26 mouse cellular contexts compared by ENCODE assay signal in the genomic region with DNA sequence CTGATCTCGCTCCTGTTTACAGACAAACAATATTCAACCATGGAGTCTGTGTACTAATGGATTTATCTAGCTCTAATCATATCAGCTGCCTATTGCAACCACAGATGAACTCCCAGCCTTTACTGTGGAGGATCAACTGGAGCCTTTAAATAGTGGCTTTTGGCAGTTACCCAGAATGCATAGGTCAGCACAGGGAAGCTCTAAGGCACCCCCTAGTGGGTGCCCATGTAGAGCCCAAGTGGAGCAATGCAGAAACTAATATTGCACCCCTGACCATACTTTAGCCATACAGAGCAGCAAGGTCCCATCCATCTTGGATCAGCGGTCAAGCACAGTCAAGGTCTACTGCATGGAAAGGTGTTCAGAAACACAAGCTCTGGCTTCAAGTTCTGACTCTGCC.
A peak's percentile ranks its signal among the peaks of the same experiment; 100 is the strongest.
DNase-seq lines count a peak whose midpoint lies in the region; ATAC-seq and TF ChIP-seq lines count a peak whose summit lies in the region.
"Had no signal": no experiment of that assay in that cellular context is flagged by ENCODE, and none has a peak within 500 bp of the region (broad histone marks: within the 10 kb centered on the region; RNA-seq: fewer than 3 reads in every experiment).

No protein-coding gene starts in this region.

- no peaks in the 10 kb centered on the region for H3K9me3 ChIP-seq in kidney, postnatal 0 days (replicated peaks; ENCODE audit: low read length)
- H3K9me3 ChIP-seq in liver, embryonic 14.5 days (ENCODE audit: control insufficient read depth, low read length): no peaks in the 10 kb centered on the region
- H3K9me3 ChIP-seq in liver, postnatal 0 days (ENCODE audit: low read length): no peaks in the 10 kb centered on the region
- H3K9me3 ChIP-seq: embryonic facial prominence, embryonic 15.5 days; forebrain, embryonic 10.5 days; heart, embryonic 15.5 days; hindbrain, embryonic 10.5 days had no signal

- intact Hi-C loops in heart, postnatal 10 days (cut with DNase I): no loop called here

- DNase-seq in kidney, postnatal 0 days (ENCODE audit: low spot score): no peak
- DNase-seq in kidney, adult 9 months: no peak
- DNase-seq in liver, embryonic 14.5 days (ENCODE audit: low read depth in 3 of 3, low spot score in 3 of 3): no peak
- DNase-seq in liver, postnatal 0 days: no peak
- peak; percentile 39 for DNase-seq in NIH3T3 (ENCODE audit: low read depth)
- DNase-seq in heart, postnatal 10 days: no peak
- DNase-seq: adrenal gland, adult 8-10 months; adrenal gland, postnatal 36 days; B cell, adult 2 months; cerebellum, adult 11 months; cerebellum, adult 8-10 months; cerebellum, postnatal 14 days; embryo, embryonic 11 days; gastrocnemius, postnatal 14 days; heart, adult 2 months had no signal

- no peaks in the 10 kb centered on the region for H3K4me1 ChIP-seq in kidney, postnatal 0 days (replicated peaks; ENCODE audit: insufficient read depth, low read length)
- H3K4me1 ChIP-seq in liver, embryonic 14.5 days (replicated peaks; ENCODE audit: control insufficient read depth in 2 of 2, insufficient read depth in 2 of 2, low read length in 1 of 2): no peaks in the 10 kb centered on the region
- H3K4me1 ChIP-seq in liver, postnatal 0 days (ENCODE audit: insufficient read depth): no peaks in the 10 kb centered on the region
- H3K4me1 ChIP-seq: embryonic facial prominence, embryonic 15.5 days; heart, embryonic 15.5 days had no signal

- no peak for ATAC-seq in kidney, postnatal 0 days (replicated peaks; ENCODE audit: low FRiP score, low read depth)
- no peak for ATAC-seq in liver, embryonic 14.5 days (ENCODE audit: insufficient read depth)
- no peak for ATAC-seq in liver, postnatal 0 days
- no peak for ATAC-seq in activated CD4-positive, CD25-positive, alpha-beta regulatory T cell, adult 4 months
- ATAC-seq: CD4-positive, CD25-positive, alpha-beta regulatory T cell, adult 4 months; forebrain, embryonic 16.5 days; Patski had no signal

- no peak overlapping the region for H3K9ac ChIP-seq in kidney, postnatal 0 days (ENCODE audit: low read depth, low read length)
- H3K9ac ChIP-seq in liver, embryonic 14.5 days (replicated peaks): no peak overlapping the region
- H3K9ac ChIP-seq in liver, postnatal 0 days (replicated peaks): no peak overlapping the region
- H3K9ac ChIP-seq: embryonic facial prominence, embryonic 15.5 days; heart, embryonic 15.5 days; hindbrain, embryonic 14.5 days had no signal

- peak; percentile 12; the same call in 1 of the 2 replicates for TF ChIP-seq CTCF in kidney, postnatal 0 days (IDR thresholded peaks at IDR 0.05; ENCODE audit: low read depth)
- 0 out of 2 replicates have a peak, but pooled peaks have one; percentile 8 for TF ChIP-seq CTCF in liver, embryonic 14.5 days (IDR thresholded peaks at IDR 0.05; ENCODE audit: low read depth)
- TF ChIP-seq CTCF in liver, postnatal 0 days (IDR thresholded peaks at IDR 0.05; ENCODE audit: low read depth): no peak

- H3K4me3 ChIP-seq in kidney, postnatal 0 days (replicated peaks; ENCODE audit: low read depth, low read length): no peak overlapping the region
- H3K4me3 ChIP-seq in liver, embryonic 14.5 days (ENCODE audit: insufficient read depth in 1 of 2, low read depth in 2 of 2, low read length in 2 of 2): no peak overlapping the region
- no peak overlapping the region for H3K4me3 ChIP-seq in liver, postnatal 0 days (ENCODE audit: low read depth, low read length)
- H3K4me3 ChIP-seq: embryonic facial prominence, embryonic 15.5 days; erythroblast, embryonic 14.5 days; forebrain, embryonic 10.5 days; heart, adult 2 months; heart, embryonic 15.5 days; hindbrain, embryonic 10.5 days had no signal

- H3K36me3 ChIP-seq in kidney, postnatal 0 days (ENCODE audit: insufficient read depth, low read length): no peaks in the 10 kb centered on the region
- H3K36me3 ChIP-seq in liver, embryonic 14.5 days (replicated peaks; ENCODE audit: control insufficient read depth, insufficient read depth, low read depth): no peaks in the 10 kb centered on the region
- no peaks in the 10 kb centered on the region for H3K36me3 ChIP-seq in liver, postnatal 0 days (replicated peaks; ENCODE audit: insufficient read depth, low read length)
- H3K36me3 ChIP-seq: embryonic facial prominence, embryonic 15.5 days; forebrain, embryonic 10.5 days; heart, embryonic 15.5 days; hindbrain, embryonic 10.5 days had no signal

- no peak overlapping the region for H3K27ac ChIP-seq in kidney, postnatal 0 days
- H3K27ac ChIP-seq in liver, embryonic 14.5 days: no peak overlapping the region
- H3K27ac ChIP-seq in liver, postnatal 0 days (ENCODE audit: low read depth): no peak overlapping the region
- H3K27ac ChIP-seq: embryonic facial prominence, embryonic 15.5 days; forebrain, embryonic 10.5 days; heart, adult 2 months; heart, embryonic 15.5 days; hindbrain, embryonic 10.5 days; hindbrain, embryonic 14.5 days had no signal

- no peak overlapping the region for H3K4me2 ChIP-seq in kidney, postnatal 0 days (ENCODE audit: low read length)
- no peak overlapping the region for H3K4me2 ChIP-seq in liver, embryonic 14.5 days (ENCODE audit: low read depth)
- H3K4me2 ChIP-seq in liver, postnatal 0 days (ENCODE audit: low read depth, low read length): no peak overlapping the region
- H3K4me2 ChIP-seq: embryonic facial prominence, embryonic 15.5 days; heart, embryonic 11.5 days; heart, embryonic 15.5 days; hindbrain, embryonic 14.5 days had no signal

- 85% methylated on average over 2 of the region's 2 CpGs for WGBS in kidney, postnatal 0 days
- 61% methylated on average over 2 of the region's 2 CpGs for WGBS in liver, embryonic 14.5 days (ENCODE audit: insufficient replicate concordance)
- WGBS in liver, postnatal 0 days (ENCODE audit: insufficient replicate concordance): 76% methylated on average over 2 of the region's 2 CpGs

- H3K27me3 ChIP-seq in kidney, postnatal 0 days (ENCODE audit: insufficient read depth, low read length): no peaks in the 10 kb centered on the region
- no peaks in the 10 kb centered on the region for H3K27me3 ChIP-seq in liver, embryonic 14.5 days (ENCODE audit: control insufficient read depth, insufficient read depth, low read length)
- H3K27me3 ChIP-seq in liver, postnatal 0 days (ENCODE audit: insufficient read depth, low read length): no peaks in the 10 kb centered on the region
- H3K27me3 ChIP-seq: embryonic facial prominence, embryonic 15.5 days; heart, embryonic 15.5 days; Patski had no signal

- no peak for TF ChIP-seq EP300 in liver, embryonic 14.5 days (IDR thresholded peaks at IDR 0.05; ENCODE audit: low read depth)
- TF ChIP-seq EP300 in liver, postnatal 0 days (IDR thresholded peaks at IDR 0.05; ENCODE audit: low read depth): no peak
